Mouse (Mus musculus) heart, embryonic 14.5 days (tissue): ENCODE results near the gene Fgf8. TPM values are rescaled to one million over a fixed set of nuclear protein-coding genes. Genes with fewer than 3 reads are reported as not detected.

Source experiments
- ATAC-seq: fragments of 200-750 bp; cut with Nextera tagmentation; 2 replicates; pipeline ENCODE4 v1.8.0; 2017; ENCODE audit warnings: low read depth, moderate TSS enrichment; ENCODE audit not compliant: insufficient number of reproducible peaks, insufficient read depth, low FRiP score
- H3K27ac ChIP-seq, 2 experiments: fragments of 200-500 bp in 1 of 2; fragments of 300-500 bp in 1 of 2; sonication (generic) in 1 of 2; replicated peaks in 1 of 2; 2 replicates each; pipeline ENCODE4 v1.5.1; 2012 to 2014; ENCODE audit warnings: low read depth in 2 of 2, low read length in 2 of 2, control low read depth in 1 of 2, mild to moderate bottlenecking in 1 of 2, mixed read lengths in 1 of 2; ENCODE audit not compliant: control insufficient read depth in 1 of 2, insufficient read depth in 1 of 2
- H3K27me3 ChIP-seq: fragments of 300-500 bp; sonication (generic); 2 replicates; pipeline ENCODE4 v1.6.1; 2014; ENCODE audit warnings: mild to moderate bottlenecking, low read length, control low read depth; ENCODE audit not compliant: control insufficient read depth, insufficient read depth
- H3K36me3 ChIP-seq: fragments of 300-500 bp; sonication (generic); 2 replicates; pipeline ENCODE4 v1.6.1; 2014; ENCODE audit warnings: mild to moderate bottlenecking, control low read depth, low read length, mixed read lengths; ENCODE audit not compliant: control insufficient read depth, insufficient read depth
- H3K4me1 ChIP-seq, 2 experiments: fragments of 200-500 bp in 1 of 2; fragments of 300-500 bp in 1 of 2; sonication (generic) in 1 of 2; 2 replicates each; pipeline ENCODE4 v1.6.1; 2012 to 2014; ENCODE audit warnings: low read length in 2 of 2, control low read depth in 1 of 2, mixed read lengths in 1 of 2; ENCODE audit not compliant: control insufficient read depth in 2 of 2, insufficient read depth in 2 of 2
- H3K4me2 ChIP-seq: fragments of 300-500 bp; sonication (generic); 2 replicates; pipeline ENCODE4 v1.6.1; 2014; ENCODE audit warnings: mild to moderate bottlenecking, low read length
- H3K4me3 ChIP-seq, 2 experiments: fragments of 200-500 bp in 1 of 2; fragments of 300-500 bp in 1 of 2; sonication (generic) in 1 of 2; 2 replicates each; pipeline ENCODE4 v1.5.1; 2012 to 2014; ENCODE audit warnings: low read length in 2 of 2, mild to moderate bottlenecking in 2 of 2, control low read depth in 1 of 2, low read depth in 1 of 2, moderate library complexity in 1 of 2; ENCODE audit not compliant: control insufficient read depth in 1 of 2, insufficient read depth in 1 of 2
- H3K9ac ChIP-seq: fragments of 300-500 bp; sonication (generic); 2 replicates; pipeline ENCODE4 v1.6.1; 2014; ENCODE audit warnings: mild to moderate bottlenecking, low read length
- H3K9me3 ChIP-seq: fragments of 300-500 bp; sonication (generic); 2 replicates; pipeline ENCODE4 v1.6.1; 2016; ENCODE audit warnings: low read length, control low read depth; ENCODE audit not compliant: control insufficient read depth
- WGBS: fragments of 180-500 bp; shearing (Covaris S2); extraction: QIAGEN DNeasy Blood & Tissue Kit; methylation state at CpG from one replicate; pipeline ENCODE4 v1.1.7; 2014; 5-methylcytosine and 5-hydroxymethylcytosine counted together
- polyA plus RNA-seq: library from polyadenylated mRNA; unstranded; fragments of >200 nt; fragmentation: Nextera tagmentation; extraction: Ambion mirVana; gene quantifications from 2 replicates; pipeline ENCODE4 v1.2.1, GENCODE M21; 2014

The Fgf8 gene
- polyA plus RNA-seq, 1 experiment from 2014 or later: 0.46 TPM

DNA sequence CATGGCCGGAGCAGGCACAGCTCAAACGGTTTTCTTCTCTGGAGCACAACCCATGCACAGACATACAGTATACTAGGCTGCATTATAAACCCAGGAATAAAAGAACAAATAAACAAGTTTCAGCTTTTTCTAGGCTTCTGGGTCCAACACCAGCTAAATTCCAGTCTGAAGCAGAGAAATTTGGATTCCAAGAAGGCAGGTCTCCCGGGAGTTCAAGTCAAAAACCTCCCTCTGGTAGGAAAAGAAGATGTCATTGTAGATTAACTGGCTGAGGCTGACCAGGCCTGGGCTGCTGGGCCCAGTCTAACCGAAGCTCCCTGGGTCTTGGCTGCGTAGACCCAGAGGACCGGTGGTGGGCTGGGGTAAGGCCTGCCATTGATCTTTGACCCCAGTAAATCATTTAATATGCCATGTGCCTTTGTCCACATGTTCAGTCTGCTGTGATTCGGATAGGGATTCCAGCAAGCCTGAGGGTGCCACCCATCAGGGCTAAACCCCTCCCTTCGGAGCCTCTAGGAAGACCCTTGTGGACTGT, 51.6 kb downstream of the Fgf8 start:
- Histone ChIP-seq H3K27me3 (no peaks in the 10 kb centered on the region), H3K9ac (no peak overlapping the region), H3K27ac (no peak overlapping the region), H3K4me1 (peaks cover 7 to 10% of the 10 kb centered on the region in 2 experiments), H3K9me3 (no peaks in the 10 kb centered on the region), H3K4me3 (no peak overlapping the region), H3K4me2 (no peak overlapping the region), H3K36me3 (no peaks in the 10 kb centered on the region)
- no peak for ATAC-seq
- WGBS: 76% methylated on average over 8 of the region's 8 CpGs

DNA sequence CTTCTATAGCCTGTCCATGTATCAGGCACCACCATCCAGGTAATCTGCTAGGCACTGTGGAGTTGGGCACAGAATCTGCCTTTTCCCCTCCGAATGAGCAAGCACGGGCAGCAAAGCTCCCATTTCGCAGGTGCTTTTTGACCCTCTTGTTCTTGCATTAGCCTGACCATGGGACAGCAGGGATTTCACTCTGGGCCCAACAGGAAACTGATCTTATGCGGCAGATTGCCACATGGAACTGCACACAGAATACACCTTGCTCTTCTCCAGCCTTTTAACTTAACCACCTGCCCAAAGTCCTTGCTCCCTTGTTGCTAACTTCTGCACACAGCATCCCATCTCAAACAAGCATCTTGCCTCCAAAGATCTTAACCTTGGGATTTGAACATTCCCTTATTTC, 55.7 kb downstream of the Fgf8 start:
- no peak overlapping the region for H3K27ac ChIP-seq
- no peak overlapping the region for H3K4me2 ChIP-seq
- H3K27me3 ChIP-seq: no peaks in the 10 kb centered on the region
- H3K9ac ChIP-seq: no peak overlapping the region
- no peak overlapping the region for H3K4me3 ChIP-seq
- no peaks in the 10 kb centered on the region for H3K4me1 ChIP-seq
- no peaks in the 10 kb centered on the region for H3K9me3 ChIP-seq
- WGBS: 68% methylated on average over 4 of the region's 4 CpGs
- no peaks in the 10 kb centered on the region for H3K36me3 ChIP-seq
- ATAC-seq: no peak

Other genes with a start within 250 kb of the Fgf8 start
- gene Poll, start 182.4 kb downstream of the Fgf8 start, polyA plus RNA-seq: 13.0 and 13.9 TPM in 2 replicates
- gene Gm17018, start 182.3 kb downstream of the Fgf8 start, polyA plus RNA-seq: 31.8 and 38.2 TPM in 2 replicates
- gene Fbxw4, start 82.6 kb downstream of the Fgf8 start, polyA plus RNA-seq: 4.1 and 6.3 TPM in 2 replicates
- 9.8 and 10.2 TPM in 2 replicates for gene Npm3, start 6.7 kb upstream of the Fgf8 start, polyA plus RNA-seq
- gene Mgea5, start 40.9 kb upstream of the Fgf8 start, polyA plus RNA-seq: 47.0 and 47.1 TPM in 2 replicates
- gene Kcnip2, start 73.1 kb upstream of the Fgf8 start, polyA plus RNA-seq: 3.1 and 3.6 TPM in 2 replicates